Mouse (Mus musculus) thymus, adult 2 months (tissue): ENCODE results near the gene Dnmt3a. TPM values are rescaled to one million over a fixed set of nuclear protein-coding genes. Genes with fewer than 3 reads are reported as not detected.
"Not testable (repeated sequence)": the region's sequence is repeated elsewhere in the genome, so short reads cannot be mapped to it uniquely, and the experiment has no call there.

Experiments
- DNase-seq: peaks from one replicate; pipeline ENCODE4 v3.0.0; 2021
- H3K27ac ChIP-seq: fragments of 200-500 bp; 2 replicates; pipeline ENCODE4 v1.5.1; 2012; ENCODE audit warnings: low read length, control low read depth; ENCODE audit not compliant: control insufficient read depth, insufficient read depth
- H3K27me3 ChIP-seq: fragments of 200-500 bp; 2 replicates; pipeline ENCODE4 v1.6.1; 2012; ENCODE audit warnings: mild to moderate bottlenecking, low read length, moderate library complexity, mixed read lengths; ENCODE audit not compliant: control insufficient read depth, insufficient read depth
- H3K36me3 ChIP-seq: fragments of 200-500 bp; 2 replicates; pipeline ENCODE4 v1.6.1; 2012; ENCODE audit warnings: mild to moderate bottlenecking, low read length, moderate library complexity; ENCODE audit not compliant: control insufficient read depth, insufficient read depth
- H3K4me1 ChIP-seq: fragments of 200-500 bp; replicated peaks from 2 replicates; pipeline ENCODE4 v1.6.1; 2012; ENCODE audit warnings: low read length; ENCODE audit not compliant: control insufficient read depth, insufficient read depth
- H3K4me3 ChIP-seq: fragments of 200-500 bp; 2 replicates; pipeline ENCODE4 v1.5.1; 2012; ENCODE audit warnings: mild to moderate bottlenecking, low read length, control low read depth, moderate library complexity; ENCODE audit not compliant: control insufficient read depth, insufficient read depth
- CTCF ChIP-seq: fragments of 200-500 bp; IDR thresholded peaks from 2 replicates; pipeline ENCODE4 v1.5.1; 2012; ENCODE audit warnings: mild to moderate bottlenecking, control low read depth, low read length, moderate library complexity, borderline replicate concordance; ENCODE audit not compliant: control insufficient read depth, poor library complexity, insufficient read depth; ENCODE audit errors: extremely low read depth
- POLR2A ChIP-seq: fragments of 200-500 bp; IDR thresholded peaks from 2 replicates; pipeline ENCODE4 v1.6.1; 2012; ENCODE audit warnings: mild to moderate bottlenecking, low read length, control low read depth, moderate library complexity; ENCODE audit not compliant: control insufficient read depth, poor library complexity, insufficient read depth; ENCODE audit errors: extremely low read depth
- WGBS: fragments of 180-500 bp; shearing (Covaris S2); methylation state at CpG from one replicate; pipeline ENCODE4 v1.1.7; 2018; 5-methylcytosine and 5-hydroxymethylcytosine counted together
- polyA plus RNA-seq: library from polyadenylated mRNA; depleted of rRNA; stranded (reverse); fragments of >200 nt; gene quantifications from 2 replicates; pipeline ENCODE4 v1.2.3, GENCODE M21; 2012

Gene Dnmt3a
- polyA plus RNA-seq, 1 experiment = 40.9 TPM

DNA sequence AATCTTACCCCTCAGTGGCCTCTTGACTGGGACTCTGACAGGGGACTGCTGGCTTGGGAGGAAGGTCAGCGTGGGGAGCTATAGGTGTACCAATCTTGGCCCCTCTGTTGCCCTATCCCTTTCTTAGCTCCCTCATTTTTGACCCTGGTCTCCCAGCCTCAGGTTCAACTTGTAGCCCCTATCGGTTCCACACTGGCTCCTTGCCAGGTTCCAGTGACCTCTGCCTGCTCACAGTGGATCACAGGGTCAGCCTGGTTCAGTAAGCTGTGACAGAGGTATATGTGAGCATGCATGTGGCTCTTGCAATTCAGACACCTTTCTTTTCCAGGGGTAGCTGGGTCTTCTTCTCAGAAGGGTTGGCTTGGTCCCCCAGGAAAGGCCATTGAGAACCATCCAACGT lies 110.0 kb downstream of the Dnmt3a start:
- TF ChIP-seq CTCF (no peak), POLR2A (no peak)
- DNase-seq = no peak
- WGBS = 95% methylated on average over 3 of the region's 3 CpGs
- Histone ChIP-seq H3K27me3 (no peaks in the 10 kb centered on the region), H3K36me3 (no peaks in the 10 kb centered on the region), H3K4me1 (no peaks in the 10 kb centered on the region), H3K27ac (no peak overlapping the region), H3K4me3 (no peak overlapping the region)

DNA sequence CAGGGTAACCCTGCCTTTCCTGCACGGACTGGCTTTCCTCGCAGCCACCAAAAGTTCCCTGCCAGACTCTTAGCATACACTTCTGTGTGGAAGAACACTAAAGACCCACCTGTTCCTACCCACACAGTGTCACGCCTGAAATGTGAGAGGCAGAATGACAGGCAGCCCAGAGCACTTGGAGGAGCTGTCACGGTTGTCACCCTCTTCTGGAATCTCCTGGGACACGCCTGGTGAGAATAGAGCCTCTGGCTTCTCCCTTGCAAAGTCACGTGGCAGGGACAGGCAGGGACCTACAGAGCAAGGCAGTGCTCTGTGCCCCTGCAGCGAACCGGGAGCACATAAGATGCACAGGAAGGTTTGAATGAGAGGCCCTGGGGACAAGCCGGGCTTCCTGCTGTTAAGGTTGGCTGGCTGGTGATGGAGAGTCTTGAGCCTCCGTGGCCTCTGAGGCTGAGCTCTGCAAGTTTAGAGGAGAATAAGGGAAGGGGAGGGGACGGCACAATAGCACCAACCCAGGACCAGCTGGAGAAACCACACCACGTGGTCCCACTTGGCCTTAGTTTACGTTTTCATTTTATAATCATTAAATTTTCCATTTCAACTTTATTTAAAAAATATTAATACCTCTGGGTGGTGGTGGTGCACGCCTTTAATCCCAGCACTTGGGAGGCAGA lies 112.0 kb downstream of the Dnmt3a start:
- TF ChIP-seq POLR2A = no peak
- TF ChIP-seq CTCF = no peak
- WGBS = 56% methylated on average over 14 of the region's 14 CpGs
- Histone ChIP-seq H3K36me3 (no peaks in the 10 kb centered on the region), H3K27me3 (no peaks in the 10 kb centered on the region), H3K4me3 (no peak overlapping the region), H3K27ac (no peak overlapping the region), H3K4me1 (no peaks in the 10 kb centered on the region)
- DNase-seq = no peak

DNA sequence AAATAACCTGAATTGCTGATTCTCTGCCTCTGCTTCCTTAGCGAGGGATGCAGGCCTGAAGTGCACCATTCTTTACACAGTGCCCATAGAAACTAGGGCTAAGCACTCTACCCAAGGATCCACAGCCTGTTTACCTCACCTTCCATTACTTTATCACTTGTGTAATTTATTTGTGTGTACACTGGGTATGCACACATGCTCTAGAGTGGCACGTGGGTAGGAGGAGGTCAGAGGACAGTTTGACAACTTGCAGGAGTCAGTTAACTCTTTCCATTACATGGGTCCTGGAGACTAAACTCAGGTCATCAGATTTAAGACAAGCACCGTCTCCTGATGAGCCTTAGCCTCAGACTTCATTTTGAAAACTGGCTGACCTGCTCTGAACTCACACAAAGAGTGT lies 112.8 kb downstream of the Dnmt3a start:
- Histone ChIP-seq H3K27me3 (no peaks in the 10 kb centered on the region), H3K27ac (no peak overlapping the region), H3K4me1 (no peaks in the 10 kb centered on the region), H3K36me3 (no peaks in the 10 kb centered on the region), H3K4me3 (no peak overlapping the region)
- TF ChIP-seq CTCF (no peak), POLR2A (no peak)
- WGBS = 90% methylated on average over 3 of the region's 3 CpGs
- DNase-seq = no peak

DNA sequence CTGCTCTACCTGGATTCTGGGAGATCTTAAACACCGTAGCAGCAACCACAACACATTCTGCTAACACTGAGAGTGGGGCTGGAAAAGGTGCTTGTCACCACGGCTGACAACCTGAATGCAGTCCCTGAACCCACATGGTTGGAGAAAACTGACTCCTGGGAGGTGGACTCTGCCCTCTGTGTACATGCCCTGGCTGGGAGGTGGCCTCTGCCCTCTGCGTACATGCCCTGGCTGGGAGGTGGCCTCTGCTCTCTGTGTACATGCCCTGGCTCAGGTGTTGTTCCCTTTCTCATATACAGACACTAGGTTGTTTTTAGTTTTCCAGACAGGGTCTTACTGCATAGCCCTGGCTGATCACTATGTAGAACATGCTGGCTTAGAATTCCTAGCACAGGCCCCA lies 113.6 kb downstream of the Dnmt3a start:
- Histone ChIP-seq H3K4me1 (no peaks in the 10 kb centered on the region), H3K36me3 (no peaks in the 10 kb centered on the region), H3K27me3 (no peaks in the 10 kb centered on the region), H3K27ac (no peak overlapping the region), H3K4me3 (no peak overlapping the region)
- DNase-seq = no peak
- TF ChIP-seq POLR2A = no peak
- no peak for TF ChIP-seq CTCF
- 97% methylated on average over 3 of the region's 3 CpGs for WGBS

DNA sequence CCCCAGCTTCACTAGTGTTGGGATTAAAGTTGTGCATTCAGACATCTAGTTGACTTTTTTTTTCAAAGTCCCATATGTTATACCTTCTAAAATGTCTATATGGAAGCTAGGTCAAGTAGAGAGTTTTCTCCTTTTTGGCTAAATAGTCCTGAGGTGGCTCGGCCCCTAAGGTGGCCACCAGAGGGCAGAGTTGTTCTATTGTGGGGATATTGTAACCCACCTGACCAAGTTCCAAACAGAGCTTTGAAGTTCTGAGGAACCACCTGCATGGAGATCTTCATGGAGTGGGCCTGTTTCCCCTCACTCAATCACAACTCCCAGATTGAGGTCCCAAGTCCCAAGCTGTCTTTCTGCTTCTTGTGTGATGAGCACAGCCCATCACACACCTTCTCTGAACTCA lies 120.3 kb downstream of the Dnmt3a start:
- Histone ChIP-seq H3K27ac (no peak overlapping the region), H3K36me3 (no peaks in the 10 kb centered on the region), H3K27me3 (no peaks in the 10 kb centered on the region), H3K4me3 (no peak overlapping the region), H3K4me1 (no peaks in the 10 kb centered on the region)
- TF ChIP-seq CTCF = no peak
- TF ChIP-seq POLR2A = no peak
- DNase-seq = peak; percentile 74
- WGBS = 0% methylated on average over 1 of the region's 1 CpGs

DNA sequence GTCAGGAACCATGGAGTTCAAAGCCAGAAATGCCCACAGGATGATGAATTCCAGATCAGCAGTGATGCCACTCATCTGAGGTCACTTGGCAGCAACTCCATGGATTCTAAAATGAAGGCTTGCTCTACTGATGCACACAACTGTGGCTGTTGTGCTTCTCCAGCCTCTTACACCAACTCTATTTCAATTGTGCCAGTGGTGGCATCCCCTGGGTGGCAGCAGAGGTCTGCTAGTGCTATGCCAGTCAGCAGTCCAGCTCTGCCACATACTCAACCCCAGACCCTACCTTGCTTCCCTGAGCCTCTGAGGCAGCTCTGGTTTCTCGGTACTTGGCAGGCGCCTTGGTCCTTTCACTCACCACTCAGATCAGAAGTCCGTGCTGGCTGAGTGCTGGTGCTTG lies 123.0 kb downstream of the Dnmt3a start:
- H3K4me3 ChIP-seq = no peak overlapping the region
- H3K27ac ChIP-seq = no peak overlapping the region
- WGBS = 77% methylated on average over 3 of the region's 3 CpGs
- no peaks in the 10 kb centered on the region for H3K36me3 ChIP-seq
- no peak for DNase-seq
- TF ChIP-seq POLR2A = no peak
- no peaks in the 10 kb centered on the region for H3K27me3 ChIP-seq
- no peaks in the 10 kb centered on the region for H3K4me1 ChIP-seq

DNA sequence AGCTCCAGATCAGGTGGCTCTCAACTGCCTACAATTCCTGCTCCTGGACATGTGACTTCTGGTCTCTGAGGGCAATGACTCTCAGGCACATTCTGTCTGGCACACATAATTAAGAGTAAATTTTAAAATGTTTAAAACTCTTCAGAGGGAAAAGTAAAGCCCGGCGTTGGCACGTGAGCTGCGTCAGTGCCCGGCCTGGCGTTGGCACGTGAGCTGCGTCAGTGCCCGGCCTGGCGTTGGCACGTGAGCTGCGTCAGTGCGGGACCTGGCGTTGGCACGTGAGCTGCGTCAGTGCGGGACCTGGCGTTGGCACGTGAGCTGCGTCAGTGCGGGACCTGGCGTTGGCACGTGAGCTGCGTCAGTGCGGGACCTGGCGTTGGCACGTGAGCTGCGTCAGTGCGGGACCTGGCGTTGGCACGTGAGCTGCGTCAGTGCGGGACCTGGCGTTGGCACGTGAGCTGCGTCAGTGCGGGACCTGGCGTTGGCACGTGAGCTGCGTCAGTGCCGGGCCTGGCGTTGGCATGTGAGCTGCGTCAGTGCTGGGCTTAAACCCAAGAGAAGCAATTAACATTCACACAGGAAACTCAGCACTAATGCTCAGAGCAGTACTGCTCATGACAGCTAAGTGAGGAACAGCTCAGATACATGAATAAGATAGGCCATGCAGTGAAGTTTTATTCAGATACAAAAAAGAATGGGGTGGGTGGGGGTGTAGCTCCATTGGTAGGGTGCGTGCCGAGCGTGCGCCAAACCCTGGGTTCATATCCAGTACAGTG lies 124.5 kb downstream of the Dnmt3a start:
- not testable (repeated sequence) for DNase-seq, H3K36me3 ChIP-seq, H3K4me1 ChIP-seq, H3K27me3 ChIP-seq, H3K27ac ChIP-seq, H3K4me3 ChIP-seq
- WGBS = 97% methylated on average over 39 of the region's 47 CpGs
